Mouse (Mus musculus) kidney, adult 2 months (tissue): ENCODE data around the gene Ccdc103. TPM values are rescaled to one million over a fixed set of nuclear protein-coding genes. Genes with fewer than 3 reads are reported as not detected.

Source experiments
- DNase-seq: peaks from one replicate; pipeline ENCODE4 v3.0.0; 2021
- H3K27ac ChIP-seq: fragments of 200-500 bp; 2 replicates; pipeline ENCODE4 v1.5.1; 2012; ENCODE audit warnings: low read depth, low read length, control low read depth, inconsistent platforms; ENCODE audit not compliant: insufficient read depth
- H3K27me3 ChIP-seq: fragments of 200-500 bp; replicated peaks from 2 replicates; pipeline ENCODE4 v1.6.1; 2012; ENCODE audit warnings: mild to moderate bottlenecking, moderate library complexity, low read length, inconsistent platforms; ENCODE audit not compliant: control insufficient read depth, insufficient read depth
- H3K36me3 ChIP-seq: fragments of 200-500 bp; 2 replicates; pipeline ENCODE4 v1.6.1; 2012; ENCODE audit warnings: mild to moderate bottlenecking, moderate library complexity, low read length, inconsistent platforms; ENCODE audit not compliant: control insufficient read depth, insufficient read depth
- H3K4me1 ChIP-seq: fragments of 200-500 bp; 2 replicates; pipeline ENCODE4 v1.6.1; 2011; ENCODE audit warnings: low read length; ENCODE audit not compliant: control insufficient read depth, insufficient read depth
- H3K4me3 ChIP-seq: fragments of 200-500 bp; 2 replicates; pipeline ENCODE4 v1.5.1; 2011; ENCODE audit warnings: mild to moderate bottlenecking, low read depth, low read length, control low read depth; ENCODE audit not compliant: insufficient read depth
- CTCF ChIP-seq: fragments of 200-500 bp; conservative IDR thresholded peaks from 2 replicates; pipeline ENCODE4 v1.5.1; 2011; ENCODE audit warnings: low read depth, mild to moderate bottlenecking, control low read depth, low read length, moderate library complexity, mixed read lengths; ENCODE audit not compliant: insufficient read depth, insufficient read length
- POLR2A ChIP-seq: fragments of 200-500 bp; IDR thresholded peaks from one replicate; pipeline ENCODE4 v1.6.1; 2011; ENCODE audit warnings: low read depth, low read length, control low read depth
- whole genome bisulfite sequencing: fragments of 180-500 bp; shearing (Covaris S2); methylation state at CpG from one replicate; pipeline ENCODE4 v1.1.7; 2018; 5-methylcytosine and 5-hydroxymethylcytosine counted together
- polyA plus RNA-seq: library from polyadenylated mRNA; depleted of rRNA; stranded (reverse); fragments of >200 nt; gene quantifications from 2 replicates; pipeline ENCODE4 v1.2.3, GENCODE M21; 2012

Ccdc103 gene
- polyA plus RNA-seq, 1 experiment = 1.5 TPM

DNA sequence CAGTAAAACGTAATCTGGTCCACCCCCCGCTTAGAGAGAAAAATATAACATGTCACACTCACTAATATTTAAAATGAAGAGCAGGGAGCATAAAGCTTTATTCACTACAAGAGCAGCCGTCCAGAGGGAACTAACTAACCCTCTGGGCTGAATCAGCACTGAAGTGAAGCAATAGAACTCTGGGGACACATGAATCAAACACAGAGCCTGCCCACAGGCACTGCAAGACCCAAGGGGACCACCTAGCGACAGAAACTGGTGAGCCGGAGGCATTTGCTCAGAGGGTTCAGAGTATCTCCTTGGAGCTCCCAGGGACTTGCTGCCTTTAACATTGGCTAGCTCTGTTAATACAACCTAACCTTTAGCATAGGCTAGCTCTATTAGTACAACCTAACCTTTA, 9.1 kb downstream of the Ccdc103 start:
- H3K4me3 ChIP-seq = no peak overlapping the region
- DNase-seq = no peak
- WGBS = 66% methylated on average over 5 of the region's 5 CpGs
- no peaks in the 10 kb centered on the region for H3K36me3 ChIP-seq
- H3K27ac ChIP-seq = no peak overlapping the region
- TF ChIP-seq POLR2A = no peak
- no peak for TF ChIP-seq CTCF
- H3K4me1 ChIP-seq = no peaks in the 10 kb centered on the region
- H3K27me3 ChIP-seq = no peaks in the 10 kb centered on the region

DNA sequence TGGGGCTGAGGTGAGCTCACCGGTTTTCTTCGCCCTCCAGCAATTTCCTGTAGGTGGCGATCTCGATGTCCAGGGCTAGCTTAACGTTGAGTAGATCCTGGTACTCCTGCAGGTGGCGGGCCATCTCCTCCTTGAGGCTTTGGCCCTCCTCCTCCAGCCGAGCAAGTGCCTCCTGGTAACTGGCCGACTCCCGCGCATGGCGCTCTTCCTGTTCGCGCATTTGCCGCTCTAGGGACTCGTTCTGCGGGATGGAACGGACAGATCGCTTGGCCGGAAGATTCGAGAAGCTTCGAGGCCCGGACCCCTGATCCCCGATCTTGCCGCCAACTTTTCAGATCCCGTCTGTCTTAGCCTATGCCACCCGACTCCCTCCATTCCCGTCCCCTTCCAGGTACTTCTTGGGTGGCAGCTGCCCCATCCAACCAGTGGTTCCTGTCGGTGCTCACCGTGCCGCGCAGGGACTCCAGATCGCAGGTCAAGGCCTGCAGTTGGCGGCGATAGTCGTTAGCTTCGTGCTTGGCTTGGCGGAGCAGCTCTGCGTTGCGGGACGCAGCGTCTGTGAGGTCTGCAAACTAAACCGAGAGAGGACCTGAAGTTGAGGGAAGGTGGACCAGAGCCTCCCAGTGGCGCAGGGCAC, 12.1 kb downstream of the Ccdc103 start:
- peak; percentile 90 for DNase-seq
- peak overlapping the region; percentile 39 for H3K4me3 ChIP-seq
- H3K4me1 ChIP-seq = no peaks in the 10 kb centered on the region
- no peaks in the 10 kb centered on the region for H3K27me3 ChIP-seq
- no peaks in the 10 kb centered on the region for H3K36me3 ChIP-seq
- TF ChIP-seq POLR2A (no peak), CTCF (peak; percentile 82)
- 3% methylated on average over 43 of the region's 43 CpGs for WGBS
- no peak overlapping the region for H3K27ac ChIP-seq

GRCm38 (mm10) chr11:102894716-102895115, 13.7 kb downstream of the Ccdc103 start:
- H3K27me3 ChIP-seq = no peaks in the 10 kb centered on the region
- 94% methylated on average over 4 of the region's 4 CpGs for WGBS

DNA sequence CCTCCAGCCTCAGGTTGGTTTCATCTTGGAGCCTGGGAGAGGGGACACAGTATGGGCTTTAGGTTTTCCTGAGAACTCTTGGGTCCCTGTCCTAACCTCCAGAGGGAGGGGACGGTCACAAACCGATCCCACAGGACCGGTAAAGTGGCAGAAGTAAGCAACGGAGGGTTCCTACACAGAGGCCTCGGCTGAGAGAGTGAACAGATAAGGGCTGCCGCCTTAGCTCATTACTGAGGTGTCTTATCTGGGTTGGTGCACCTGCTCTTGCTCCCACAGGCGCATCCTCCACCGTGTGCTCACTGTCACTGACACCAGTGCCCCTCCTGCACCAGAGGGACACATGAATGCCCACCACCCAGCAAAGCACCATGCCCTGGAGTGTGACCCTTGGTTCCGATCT, 14.8 kb downstream of the Ccdc103 start:
- DNase-seq = no peak
- Histone ChIP-seq H3K4me1 (no peaks in the 10 kb centered on the region), H3K4me3 (no peak overlapping the region), H3K27me3 (no peaks in the 10 kb centered on the region), H3K36me3 (no peaks in the 10 kb centered on the region), H3K27ac (no peak overlapping the region)
- 83% methylated on average over 9 of the region's 9 CpGs for WGBS
- TF ChIP-seq POLR2A = no peak
- TF ChIP-seq CTCF = no peak

More at GRCm38 (mm10) chr11:102894716-102895115, 13.7 kb downstream of the Ccdc103 start:
- Histone ChIP-seq H3K4me1 (no peaks in the 10 kb centered on the region), H3K27ac (no peak overlapping the region), H3K36me3 (no peaks in the 10 kb centered on the region), H3K4me3 (no peak overlapping the region)
- TF ChIP-seq CTCF (no peak), POLR2A (no peak)
- DNase-seq = no peak

- 59% methylated on average over 20 of the region's 20 CpGs for WGBS
- Histone ChIP-seq H3K27ac (no peak overlapping the region), H3K36me3 (no peaks in the 10 kb centered on the region), H3K4me3 (no peak overlapping the region), H3K27me3 (no peaks in the 10 kb centered on the region), H3K4me1 (no peaks in the 10 kb centered on the region)
- DNase-seq = no peak
- no peak for TF ChIP-seq CTCF
- no peak for TF ChIP-seq POLR2A
Observed at GRCm38 (mm10) chr11:102896641-102897040, 15.6 kb downstream of the Ccdc103 start.

DNA sequence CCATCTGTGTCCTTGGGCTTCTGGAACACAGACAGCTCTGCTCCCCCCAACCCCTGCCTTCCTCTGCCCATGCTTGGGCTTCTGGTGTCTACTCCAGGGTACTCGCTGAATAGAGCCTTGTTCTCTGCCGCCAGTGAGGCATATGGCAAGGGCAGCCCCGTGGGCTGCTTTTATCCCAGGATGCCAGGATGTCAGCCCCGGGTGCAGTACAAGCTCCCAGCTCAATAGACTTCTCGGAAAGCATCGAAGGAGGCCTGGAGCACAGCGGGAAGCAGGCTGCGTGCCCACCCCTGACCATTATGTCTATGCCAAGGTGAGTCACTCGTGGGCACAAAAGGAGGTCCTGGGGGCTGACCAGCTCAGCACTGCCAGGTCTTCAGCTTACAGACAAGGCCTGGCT, 17.4 kb downstream of the Ccdc103 start:
- no peak for DNase-seq
- no peaks in the 10 kb centered on the region for H3K27me3 ChIP-seq
- H3K4me1 ChIP-seq = no peaks in the 10 kb centered on the region
- no peak overlapping the region for H3K4me3 ChIP-seq
- H3K36me3 ChIP-seq = no peaks in the 10 kb centered on the region
- TF ChIP-seq CTCF (no peak), POLR2A (no peak)
- 82% methylated on average over 9 of the region's 9 CpGs for WGBS
- H3K27ac ChIP-seq = no peak overlapping the region

DNA sequence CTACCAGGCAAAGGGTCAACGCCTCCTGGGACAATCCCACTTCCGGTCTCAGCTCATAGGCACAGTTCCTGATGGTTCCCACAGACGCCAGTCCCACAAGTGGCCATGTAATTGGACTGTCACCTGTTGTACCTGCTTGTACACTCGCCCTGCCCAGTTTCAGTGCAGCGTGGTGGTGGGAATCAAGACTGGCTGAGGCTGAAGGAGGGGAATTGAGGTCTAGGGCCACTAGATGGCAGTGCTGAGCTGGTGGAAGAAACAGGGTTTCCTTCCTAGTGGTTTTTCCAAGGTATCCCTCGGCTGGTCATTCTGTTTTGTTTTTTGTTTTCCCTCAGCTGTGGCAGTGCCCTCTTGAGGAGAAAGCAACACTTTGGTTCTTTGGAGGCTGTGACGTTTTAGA, 19.8 kb downstream of the Ccdc103 start, which contains the start of gene Gfap:
Gene Gfap, minus strand, starts transcription at position 150 of the 400 bp plus-strand sequence.
- peak; percentile 70 for DNase-seq
- H3K36me3 ChIP-seq = no peaks in the 10 kb centered on the region
- H3K4me1 ChIP-seq = no peaks in the 10 kb centered on the region
- H3K4me3 ChIP-seq = no peak within 1 kb of the TSS
- TF ChIP-seq POLR2A (no peak), CTCF (peak; percentile 98)
- no peaks in the 10 kb centered on the region for H3K27me3 ChIP-seq
- H3K27ac ChIP-seq = no peak within 1 kb of the TSS
- WGBS = 5% methylated on average over 7 of the region's 7 CpGs

GRCm38 (mm10) chr11:102901199-102901598, 20.2 kb downstream of the Ccdc103 start:
- WGBS = 55% methylated on average over 4 of the region's 4 CpGs
- TF ChIP-seq POLR2A (no peak), CTCF (no peak)
- no peaks in the 10 kb centered on the region for H3K36me3 ChIP-seq
- H3K27me3 ChIP-seq = no peaks in the 10 kb centered on the region
- H3K27ac ChIP-seq = no peak overlapping the region
- H3K4me3 ChIP-seq = no peak overlapping the region
- no peaks in the 10 kb centered on the region for H3K4me1 ChIP-seq
- DNase-seq = no peak
